Mouse (Mus musculus): Measurements from ENCODE around the gene Cyp2d40. TPM values are rescaled to one million over a fixed set of nuclear protein-coding genes. Genes with fewer than 3 reads are reported as not detected.

The Cyp2d40 gene
- polyA plus RNA-seq (2017; shearing (Covaris generic)): not detected

GRCm38 (mm10) chr15:82763631-82764420 is at the start of gene Cyp2d40:
Cyp2d40 (minus strand) TSS chr15:82764183.

GRCm38 (mm10) chr15:82794277-82794676 is 30.3 kb upstream of the Cyp2d40 start, which contains the start of gene Cyp2d26:
Cyp2d26 (minus strand) TSS chr15:82794294.

Other genes starting within 250 kb of the Cyp2d40 start
- gene Cyp2d12, start 209.1 kb downstream of the Cyp2d40 start, polyA plus RNA-seq (2017; shearing (Covaris generic)): 0.32 TPM
- not detected for gene Cyp2d34, start 143.2 kb downstream of the Cyp2d40 start, polyA plus RNA-seq (2017; shearing (Covaris generic))
- 1.0 TPM for gene Cyp2d26, start 30.1 kb upstream of the Cyp2d40 start, polyA plus RNA-seq (2017; shearing (Covaris generic))
- 6.9 TPM for gene Tcf20, start 223.7 kb upstream of the Cyp2d40 start, polyA plus RNA-seq (2017; shearing (Covaris generic))

All from effector memory CD4-positive, alpha-beta T cell, adult 7 months (primary cell).